Mouse (Mus musculus) hindbrain, embryonic 16.5 days (tissue): ENCODE data around the gene Diras2. TPM values are rescaled to one million over a fixed set of nuclear protein-coding genes. Genes with fewer than 3 reads are reported as not detected.

Source experiments
- ATAC-seq: fragments of 200-750 bp; cut with Nextera tagmentation; 2 replicates; pipeline ENCODE4 v1.8.0; 2017; ENCODE audit warnings: moderate TSS enrichment, moderate library complexity
- H3K27ac ChIP-seq: fragments of 300-500 bp; sonication (generic); 2 replicates; pipeline ENCODE4 v1.5.1; 2014; ENCODE audit warnings: low read depth, mild to moderate bottlenecking, control low read depth, low read length, moderate library complexity
- H3K27me3 ChIP-seq: fragments of 300-500 bp; sonication (generic); replicated peaks from 2 replicates; pipeline ENCODE4 v1.6.1; 2014; ENCODE audit warnings: low read length; ENCODE audit not compliant: control insufficient read depth, insufficient read depth
- H3K36me3 ChIP-seq: fragments of 300-500 bp; sonication (generic); 2 replicates; pipeline ENCODE4 v1.6.1; 2014; ENCODE audit warnings: mild to moderate bottlenecking, low read length, moderate library complexity, mixed read lengths; ENCODE audit not compliant: control insufficient read depth, insufficient read depth
- H3K4me1 ChIP-seq: fragments of 300-500 bp; sonication (generic); 2 replicates; pipeline ENCODE4 v1.6.1; 2014; ENCODE audit warnings: low read depth, low read length; ENCODE audit not compliant: control insufficient read depth, insufficient read depth
- H3K4me2 ChIP-seq: fragments of 300-500 bp; sonication (generic); 2 replicates; pipeline ENCODE4 v1.6.1; 2014; ENCODE audit warnings: mild to moderate bottlenecking, low read length, control low read depth, moderate library complexity
- H3K4me3 ChIP-seq: fragments of 300-500 bp; sonication (generic); 2 replicates; pipeline ENCODE4 v1.5.1; 2014; ENCODE audit warnings: mild to moderate bottlenecking, low read length, control low read depth, moderate library complexity
- H3K9ac ChIP-seq: fragments of 300-500 bp; sonication (generic); 2 replicates; pipeline ENCODE4 v1.6.1; 2014; ENCODE audit warnings: low read depth, mild to moderate bottlenecking, control low read depth, low read length, moderate library complexity
- H3K9me3 ChIP-seq: fragments of 300-500 bp; sonication (generic); 2 replicates; pipeline ENCODE4 v1.6.1; 2014; ENCODE audit warnings: mild to moderate bottlenecking, low read length, moderate library complexity; ENCODE audit not compliant: control insufficient read depth
- WGBS: fragments of 180-500 bp; shearing (Covaris S2); extraction: QIAGEN DNeasy Blood & Tissue Kit; methylation state at CpG from one replicate; pipeline ENCODE4 v1.1.7; 2014; 5-methylcytosine and 5-hydroxymethylcytosine counted together
- polyA plus RNA-seq: library from polyadenylated mRNA; unstranded; fragments of >200 nt; fragmentation: Nextera tagmentation; extraction: Ambion mirVana; gene quantifications from 2 replicates; pipeline ENCODE4 v1.2.1, GENCODE M21; 2015

Gene Diras2
- polyA plus RNA-seq, 1 experiment from 2014 or later = 7.9 TPM

GRCm38 (mm10) chr13:52459982-52460381 lies 71.1 kb downstream of the Diras2 start:
- Histone ChIP-seq H3K4me1 (peaks cover 5% of the 10 kb centered on the region), H3K27me3 (no peaks in the 10 kb centered on the region; the same call in 1 of the 2 replicates), H3K27ac (no peak overlapping the region), H3K4me2 (no peak overlapping the region), H3K9me3 (no peaks in the 10 kb centered on the region), H3K9ac (no peak overlapping the region), H3K4me3 (no peak overlapping the region), H3K36me3 (no peaks in the 10 kb centered on the region)
- WGBS = 54% methylated on average over 7 of the region's 7 CpGs
- ATAC-seq = no peak

DNA sequence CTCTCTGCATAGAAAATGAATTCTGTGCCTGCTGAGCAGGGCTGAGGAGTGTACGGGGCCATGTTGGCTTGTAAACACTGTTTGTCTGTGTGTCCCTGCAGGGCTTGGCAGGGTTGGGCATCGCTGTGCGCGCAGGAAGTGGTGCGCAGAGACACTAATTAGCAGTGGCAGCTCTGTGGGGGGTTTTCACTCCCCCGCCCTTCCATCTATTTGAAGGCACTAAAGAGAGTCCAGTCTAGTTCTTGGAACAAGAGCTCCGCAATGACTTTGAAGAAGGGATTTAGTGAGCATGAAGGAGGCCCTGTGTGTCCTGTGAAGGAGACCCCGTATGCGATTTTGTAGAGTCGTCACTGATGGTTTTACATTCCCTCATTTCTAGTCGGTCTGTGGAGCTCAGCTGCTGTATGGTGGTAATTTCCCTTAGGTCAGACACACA lies 73.2 kb downstream of the Diras2 start:
- ATAC-seq = peak; percentile 96
- Histone ChIP-seq H3K4me2 (peak overlapping the region; percentile 44), H3K9ac (no peak overlapping the region), H3K36me3 (no peaks in the 10 kb centered on the region), H3K4me3 (no peak overlapping the region; the same call in 1 of the 2 replicates), H3K27me3 (no peaks in the 10 kb centered on the region; the same call in 1 of the 2 replicates), H3K4me1 (peaks cover 5% of the 10 kb centered on the region), H3K9me3 (no peaks in the 10 kb centered on the region), H3K27ac (peak overlapping the region; percentile 63)
- 28% methylated on average over 11 of the region's 11 CpGs for WGBS

DNA sequence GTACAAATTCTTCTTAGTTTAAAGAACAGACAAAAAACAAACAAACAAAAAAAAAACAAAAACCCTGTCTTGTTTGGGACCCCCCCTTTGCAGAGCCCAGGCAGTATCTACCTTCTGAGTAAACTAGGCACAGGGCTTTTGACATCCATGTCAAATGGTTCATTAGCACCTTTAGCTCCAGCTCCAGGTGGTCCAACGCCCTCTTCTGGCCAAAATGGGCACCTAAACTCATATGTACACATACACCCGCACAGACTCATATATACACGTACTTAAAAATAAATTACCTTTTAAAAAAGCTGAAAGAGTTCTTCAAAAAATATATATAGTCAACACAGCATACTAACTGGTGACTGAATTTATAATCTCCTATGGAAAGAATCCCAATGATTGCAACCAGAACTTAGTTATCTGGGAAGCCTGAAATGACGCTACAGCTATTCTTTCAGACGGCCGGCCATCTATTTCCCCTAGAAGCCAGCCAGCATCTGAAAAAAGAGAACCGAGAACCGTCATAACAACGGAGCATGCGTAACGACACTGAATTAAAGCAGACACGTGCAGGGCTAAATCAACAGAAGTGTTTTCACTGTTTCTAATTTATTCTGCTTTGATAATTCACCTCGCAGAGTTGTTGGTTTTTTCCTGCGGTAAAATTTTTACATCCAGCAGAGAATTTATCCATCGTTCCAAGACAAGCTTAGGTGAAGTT lies 73.7 kb downstream of the Diras2 start:
- Histone ChIP-seq H3K9ac (no peak overlapping the region), H3K27ac (peak overlapping the region; percentile 63), H3K36me3 (no peaks in the 10 kb centered on the region), H3K4me3 (no peak overlapping the region; the same call in 1 of the 2 replicates), H3K4me2 (peak overlapping the region; percentile 44), H3K4me1 (peaks cover 7% of the 10 kb centered on the region), H3K27me3 (no peaks in the 10 kb centered on the region; the same call in 1 of the 2 replicates), H3K9me3 (no peaks in the 10 kb centered on the region)
- peak; percentile 72 for ATAC-seq
- WGBS = 38% methylated on average over 15 of the region's 15 CpGs

GRCm38 (mm10) chr13:52455329-52455728 lies 75.8 kb downstream of the Diras2 start:
- WGBS = 57% methylated on average over 9 of the region's 9 CpGs

DNA sequence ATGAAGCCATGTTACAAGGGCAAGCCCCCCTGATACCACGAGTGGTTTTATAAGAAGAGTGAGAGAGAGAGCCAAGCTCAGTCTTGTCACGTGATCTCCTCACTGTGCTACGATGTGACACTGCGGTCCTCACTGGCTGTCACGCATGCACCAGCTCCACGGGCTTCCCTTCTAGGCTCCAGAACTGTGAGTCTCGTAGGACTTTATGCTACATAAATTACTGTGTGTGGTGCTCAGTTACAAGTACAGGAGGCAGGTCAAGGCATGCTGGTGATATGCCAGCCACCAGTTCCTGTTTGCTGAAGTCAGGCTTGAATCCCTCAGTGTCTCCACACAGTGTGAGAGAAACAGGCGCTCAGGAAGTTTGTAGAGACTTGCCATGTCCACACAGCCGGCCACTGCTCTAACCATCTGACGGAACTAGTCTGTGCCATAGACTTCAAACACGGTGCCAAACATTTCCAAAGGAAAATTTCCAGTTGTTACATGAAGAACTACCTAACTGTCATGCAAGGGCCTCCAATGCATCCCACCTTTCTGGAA lies 76.3 kb downstream of the Diras2 start:
- 81% methylated on average over 11 of the region's 11 CpGs for WGBS
- no peak overlapping the region for H3K9ac ChIP-seq
- H3K27ac ChIP-seq = no peak overlapping the region
- H3K9me3 ChIP-seq = no peaks in the 10 kb centered on the region
- peaks cover 8% of the 10 kb centered on the region for H3K4me1 ChIP-seq
- ATAC-seq = no peak
- H3K36me3 ChIP-seq = no peaks in the 10 kb centered on the region
- no peak overlapping the region for H3K4me3 ChIP-seq
- H3K27me3 ChIP-seq = no peaks in the 10 kb centered on the region; the same call in 1 of the 2 replicates
- H3K4me2 ChIP-seq = no peak overlapping the region

More at GRCm38 (mm10) chr13:52455329-52455728, 75.8 kb downstream of the Diras2 start:
- Histone ChIP-seq H3K9ac (no peak overlapping the region), H3K27ac (no peak overlapping the region), H3K27me3 (no peaks in the 10 kb centered on the region; the same call in 1 of the 2 replicates), H3K9me3 (no peaks in the 10 kb centered on the region), H3K4me1 (peaks cover 8% of the 10 kb centered on the region), H3K4me3 (no peak overlapping the region), H3K4me2 (no peak overlapping the region), H3K36me3 (no peaks in the 10 kb centered on the region)
- no peak for ATAC-seq

Other genes starting within 250 kb of the Diras2 start
- gene Syk, start 51.9 kb upstream of the Diras2 start, polyA plus RNA-seq = 1.1 and 1.4 TPM in 2 replicates